In genomic region chr6:90757427-90757883, GRCm38 (mm10) we compare ENCODE assay signal across 7 mouse cellular contexts.
DNase-seq lines count a peak whose midpoint lies in the region; ATAC-seq and TF ChIP-seq lines count a peak whose summit lies in the region.

No protein-coding gene starts in this region.

- H3K9ac ChIP-seq in kidney, embryonic 16.5 days (replicated peaks; ENCODE audit: low read length), result no peak overlapping the region
- H3K9ac ChIP-seq in heart, embryonic 13.5 days, result no peak overlapping the region
- H3K9ac ChIP-seq in liver, postnatal 0 days (replicated peaks), result no peak overlapping the region; the same call in 1 of the 2 replicates
- no peak overlapping the region for H3K9ac ChIP-seq in intestine, embryonic 15.5 days

- no peak overlapping the region for H3K27ac ChIP-seq in kidney, embryonic 16.5 days (ENCODE audit: low read length)
- peak overlapping the region; percentile 44; the same call in 1 of the 2 replicates for H3K27ac ChIP-seq in heart, embryonic 13.5 days (replicated peaks)
- H3K27ac ChIP-seq in liver, postnatal 0 days (ENCODE audit: low read depth), result peak overlapping the region; percentile 69
- H3K27ac ChIP-seq in thymus, adult 2 months (ENCODE audit: control insufficient read depth, insufficient read depth, low read length), result no peak overlapping the region; the same call in 1 of the 2 replicates
- no peak overlapping the region for H3K27ac ChIP-seq in intestine, embryonic 15.5 days

- H3K9me3 ChIP-seq in kidney, embryonic 16.5 days (ENCODE audit: low read length), result no peaks in the 10 kb centered on the region
- H3K9me3 ChIP-seq in heart, embryonic 13.5 days, result no peaks in the 10 kb centered on the region
- H3K9me3 ChIP-seq in liver, postnatal 0 days (ENCODE audit: low read length), result no peaks in the 10 kb centered on the region
- no peaks in the 10 kb centered on the region for H3K9me3 ChIP-seq in intestine, embryonic 15.5 days

- H3K4me2 ChIP-seq in kidney, embryonic 16.5 days (replicated peaks; ENCODE audit: low read depth, low read length), result no peak overlapping the region
- no peak overlapping the region for H3K4me2 ChIP-seq in heart, embryonic 13.5 days
- peak overlapping the region; percentile 56 for H3K4me2 ChIP-seq in liver, postnatal 0 days (ENCODE audit: low read depth, low read length)
- H3K4me2 ChIP-seq in intestine, embryonic 15.5 days (replicated peaks), result no peak overlapping the region

- 46% methylated on average over 12 of the region's 12 CpGs for WGBS in kidney, embryonic 16.5 days
- WGBS in heart, embryonic 13.5 days, result 68% methylated on average over 12 of the region's 12 CpGs
- 41% methylated on average over 12 of the region's 12 CpGs for WGBS in liver, postnatal 0 days (ENCODE audit: insufficient replicate concordance)
- WGBS in thymus, adult 2 months, result 53% methylated on average over 12 of the region's 12 CpGs
- WGBS in intestine, embryonic 15.5 days, result 66% methylated on average over 12 of the region's 12 CpGs

- no peak for TF ChIP-seq EP300 in liver, postnatal 0 days (IDR thresholded peaks at IDR 0.05; ENCODE audit: low read depth)

- H3K4me3 ChIP-seq in kidney, embryonic 16.5 days (ENCODE audit: low read length), result no peak overlapping the region
- H3K4me3 ChIP-seq in heart, embryonic 13.5 days, result no peak overlapping the region
- peak overlapping the region; percentile 32 for H3K4me3 ChIP-seq in liver, postnatal 0 days (ENCODE audit: low read depth, low read length)
- 0 out of 2 replicates have a peak overlapping the region, but pooled peaks have one; percentile 2 for H3K4me3 ChIP-seq in thymus, adult 2 months (ENCODE audit: control insufficient read depth, insufficient read depth, low read length)
- no peak overlapping the region for H3K4me3 ChIP-seq in intestine, embryonic 15.5 days (replicated peaks)

- H3K36me3 ChIP-seq in kidney, embryonic 16.5 days (ENCODE audit: insufficient read depth, low read length), result no peaks in the 10 kb centered on the region
- H3K36me3 ChIP-seq in heart, embryonic 13.5 days, result no peaks in the 10 kb centered on the region
- H3K36me3 ChIP-seq in liver, postnatal 0 days (replicated peaks; ENCODE audit: insufficient read depth, low read length), result no peaks in the 10 kb centered on the region
- H3K36me3 ChIP-seq in thymus, adult 2 months (ENCODE audit: control insufficient read depth, insufficient read depth, low read length), result no peaks in the 10 kb centered on the region
- H3K36me3 ChIP-seq in intestine, embryonic 15.5 days, result no peaks in the 10 kb centered on the region

- TF ChIP-seq POLR2A in thymus, adult 2 months (IDR thresholded peaks at IDR 0.05; ENCODE audit: control insufficient read depth, extremely low read depth, insufficient read depth, low read length, poor library complexity), result no peak

- no peak for DNase-seq in kidney, postnatal 4 days
- DNase-seq in liver, postnatal 0 days, result peak; percentile 67
- peak; percentile 52 for DNase-seq in thymus, adult 2 months
- DNase-seq in embryo, embryonic 10 days (ENCODE audit: low spot score), result no peak

- no peaks in the 10 kb centered on the region for H3K4me1 ChIP-seq in kidney, embryonic 16.5 days (ENCODE audit: insufficient read depth, low read length)
- peaks cover 58% of the 10 kb centered on the region for H3K4me1 ChIP-seq in heart, embryonic 13.5 days
- H3K4me1 ChIP-seq in liver, postnatal 0 days (ENCODE audit: insufficient read depth), result peaks cover 48% of the 10 kb centered on the region
- H3K4me1 ChIP-seq in thymus, adult 2 months (replicated peaks; ENCODE audit: control insufficient read depth, insufficient read depth, low read length), result peaks cover 27% of the 10 kb centered on the region
- H3K4me1 ChIP-seq in intestine, embryonic 15.5 days (replicated peaks), result no peaks in the 10 kb centered on the region

- H3K27me3 ChIP-seq in kidney, embryonic 16.5 days (ENCODE audit: insufficient read depth, low read length), result no peaks in the 10 kb centered on the region
- no peaks in the 10 kb centered on the region for H3K27me3 ChIP-seq in heart, embryonic 13.5 days (replicated peaks)
- H3K27me3 ChIP-seq in liver, postnatal 0 days (ENCODE audit: insufficient read depth, low read length), result no peaks in the 10 kb centered on the region
- H3K27me3 ChIP-seq in thymus, adult 2 months (ENCODE audit: control insufficient read depth, insufficient read depth, low read length), result no peaks in the 10 kb centered on the region
- no peaks in the 10 kb centered on the region for H3K27me3 ChIP-seq in intestine, embryonic 15.5 days (replicated peaks)

- TF ChIP-seq CTCF in liver, postnatal 0 days (IDR thresholded peaks at IDR 0.05; ENCODE audit: low read depth), result no peak
- no peak for TF ChIP-seq CTCF in thymus, adult 2 months (IDR thresholded peaks at IDR 0.05; ENCODE audit: borderline replicate concordance, control insufficient read depth, extremely low read depth, insufficient read depth, low read length, poor library complexity)

- ATAC-seq in kidney, embryonic 16.5 days (ENCODE audit: low FRiP score, low TSS enrichment), result peak; percentile 42
- ATAC-seq in heart, embryonic 13.5 days (ENCODE audit: extremely low read depth, insufficient number of reproducible peaks, low FRiP score, low TSS enrichment), result no peak; the same call in 1 of the 2 replicates
- ATAC-seq in liver, postnatal 0 days, result peak; percentile 33
- no peak for ATAC-seq in intestine, embryonic 15.5 days

Comparison
In these comparisons a context has a peak if more than half of its experiments do, and no peak if none do; other contexts are left out.
1. ATAC-seq: peak in kidney, embryonic 16.5 days (single experiment) and liver, postnatal 0 days (single experiment); none in heart, embryonic 13.5 days (single experiment) and intestine, embryonic 15.5 days (single experiment).
2. H3K27ac ChIP-seq: peak in heart, embryonic 13.5 days (single experiment) and liver, postnatal 0 days (single experiment); none in kidney, embryonic 16.5 days (single experiment), thymus, adult 2 months (single experiment) and intestine, embryonic 15.5 days (single experiment).
3. H3K4me3 ChIP-seq: peak in liver, postnatal 0 days (single experiment) and thymus, adult 2 months (single experiment); none in kidney, embryonic 16.5 days (single experiment), heart, embryonic 13.5 days (single experiment) and intestine, embryonic 15.5 days (single experiment).
4. DNase-seq: peak in liver, postnatal 0 days (single experiment) and thymus, adult 2 months (single experiment); none in kidney, postnatal 4 days (0 of 2) and embryo, embryonic 10 days (single experiment).